Mouse (Mus musculus) hindbrain, embryonic 16.5 days (tissue): ENCODE results near the gene Olfr1427. TPM values are rescaled to one million over a fixed set of nuclear protein-coding genes. Genes with fewer than 3 reads are reported as not detected.
"Not testable (repeated sequence)": the region's sequence is repeated elsewhere in the genome, so short reads cannot be mapped to it uniquely, and the experiment has no call there.

Source experiments
- ATAC-seq: fragments of 200-750 bp; cut with Nextera tagmentation; 2 replicates; pipeline ENCODE4 v1.8.0; 2017; ENCODE audit warnings: moderate TSS enrichment, moderate library complexity
- H3K27ac ChIP-seq: fragments of 300-500 bp; sonication (generic); 2 replicates; pipeline ENCODE4 v1.5.1; 2014; ENCODE audit warnings: low read depth, mild to moderate bottlenecking, control low read depth, low read length, moderate library complexity
- H3K27me3 ChIP-seq: fragments of 300-500 bp; sonication (generic); replicated peaks from 2 replicates; pipeline ENCODE4 v1.6.1; 2014; ENCODE audit warnings: low read length; ENCODE audit not compliant: control insufficient read depth, insufficient read depth
- H3K36me3 ChIP-seq: fragments of 300-500 bp; sonication (generic); 2 replicates; pipeline ENCODE4 v1.6.1; 2014; ENCODE audit warnings: mild to moderate bottlenecking, low read length, moderate library complexity, mixed read lengths; ENCODE audit not compliant: control insufficient read depth, insufficient read depth
- H3K4me1 ChIP-seq: fragments of 300-500 bp; sonication (generic); 2 replicates; pipeline ENCODE4 v1.6.1; 2014; ENCODE audit warnings: low read depth, low read length; ENCODE audit not compliant: control insufficient read depth, insufficient read depth
- H3K4me2 ChIP-seq: fragments of 300-500 bp; sonication (generic); 2 replicates; pipeline ENCODE4 v1.6.1; 2014; ENCODE audit warnings: mild to moderate bottlenecking, low read length, control low read depth, moderate library complexity
- H3K4me3 ChIP-seq: fragments of 300-500 bp; sonication (generic); 2 replicates; pipeline ENCODE4 v1.5.1; 2014; ENCODE audit warnings: mild to moderate bottlenecking, low read length, control low read depth, moderate library complexity
- H3K9ac ChIP-seq: fragments of 300-500 bp; sonication (generic); 2 replicates; pipeline ENCODE4 v1.6.1; 2014; ENCODE audit warnings: low read depth, mild to moderate bottlenecking, control low read depth, low read length, moderate library complexity
- H3K9me3 ChIP-seq: fragments of 300-500 bp; sonication (generic); 2 replicates; pipeline ENCODE4 v1.6.1; 2014; ENCODE audit warnings: mild to moderate bottlenecking, low read length, moderate library complexity; ENCODE audit not compliant: control insufficient read depth
- WGBS: fragments of 180-500 bp; shearing (Covaris S2); extraction: QIAGEN DNeasy Blood & Tissue Kit; methylation state at CpG from one replicate; pipeline ENCODE4 v1.1.7; 2014; 5-methylcytosine and 5-hydroxymethylcytosine counted together
- polyA plus RNA-seq: library from polyadenylated mRNA; unstranded; fragments of >200 nt; fragmentation: Nextera tagmentation; extraction: Ambion mirVana; gene quantifications from 2 replicates; pipeline ENCODE4 v1.2.1, GENCODE M21; 2015

Olfr1427 gene
- polyA plus RNA-seq, 1 experiment from 2014 or later: not detected

- H3K4me1 ChIP-seq, H3K36me3 ChIP-seq, ATAC-seq, H3K4me3 ChIP-seq, H3K9me3 ChIP-seq, H3K4me2 ChIP-seq, H3K9ac ChIP-seq, H3K27me3 ChIP-seq, H3K27ac ChIP-seq: not testable (repeated sequence)
- 88% methylated on average over 4 of the region's 4 CpGs for WGBS
These were observed 25.5 kb downstream of the Olfr1427 start, which contains the start of gene Olfr1425 for GRCm38 (mm10) chr19:12077631-12078030. TSS of gene Olfr1425 (minus strand) at chr19:12077731.

GRCm38 (mm10) chr19:12069546-12069945 is 33.6 kb downstream of the Olfr1427 start:
- not testable (repeated sequence) for H3K4me3 ChIP-seq, H3K4me1 ChIP-seq, H3K27me3 ChIP-seq, H3K9me3 ChIP-seq, H3K9ac ChIP-seq, H3K36me3 ChIP-seq, H3K4me2 ChIP-seq, H3K27ac ChIP-seq, ATAC-seq
- 92% methylated on average over 1 of the region's 1 CpGs for WGBS

DNA sequence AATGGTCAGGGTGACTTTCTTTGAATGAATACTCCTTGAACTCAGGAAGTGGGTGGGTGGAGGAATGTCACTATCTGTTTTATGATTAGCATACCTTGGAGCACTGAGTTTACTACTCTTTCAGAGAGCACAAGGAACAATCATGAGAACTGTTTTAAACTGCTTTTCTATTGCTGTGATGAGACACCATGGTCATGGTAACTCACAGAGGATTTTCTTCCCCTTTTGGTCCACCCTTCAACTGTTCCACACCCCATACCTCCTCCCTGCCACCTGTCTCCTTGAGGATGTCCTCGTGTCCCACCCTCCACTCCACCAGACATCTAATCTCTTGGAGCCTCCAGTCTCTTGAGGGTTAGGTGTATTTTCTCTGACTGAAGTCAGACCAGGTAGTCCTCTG is 35.3 kb downstream of the Olfr1427 start:
- H3K4me2 ChIP-seq, H3K9me3 ChIP-seq, ATAC-seq, H3K9ac ChIP-seq, H3K27me3 ChIP-seq, H3K4me3 ChIP-seq, H3K27ac ChIP-seq, H3K4me1 ChIP-seq, H3K36me3 ChIP-seq: not testable (repeated sequence)
- WGBS: 91% methylated on average over 1 of the region's 1 CpGs

GRCm38 (mm10) chr19:12062582-12062981 is 40.6 kb downstream of the Olfr1427 start, which contains the start of gene Olfr1424:
TSS of gene Olfr1424 (minus strand) at chr19:12062682.
- not testable (repeated sequence) for ATAC-seq, H3K4me2 ChIP-seq, H3K4me3 ChIP-seq, H3K27ac ChIP-seq, H3K9ac ChIP-seq, H3K9me3 ChIP-seq, H3K27me3 ChIP-seq, H3K36me3 ChIP-seq, H3K4me1 ChIP-seq
- WGBS: 80% methylated on average over 1 of the region's 1 CpGs

Other genes with a start within 250 kb of the Olfr1427 start
- gene Olfr1418, start 242.3 kb downstream of the Olfr1427 start, polyA plus RNA-seq: not detected in 2 replicates
- gene Olfr1419, start 228.2 kb downstream of the Olfr1427 start, polyA plus RNA-seq: not detected in 2 replicates
- gene Olfr1420, start 216.8 kb downstream of the Olfr1427 start, polyA plus RNA-seq: not detected in 2 replicates
- 14.8 and 16.4 TPM in 2 replicates for gene Patl1, start 190.9 kb downstream of the Olfr1427 start, polyA plus RNA-seq
- gene Osbp, start 137.4 kb downstream of the Olfr1427 start, polyA plus RNA-seq: 3.0 and 3.2 TPM in 2 replicates
- gene Olfr1423, start 62.0 kb downstream of the Olfr1427 start, polyA plus RNA-seq: not detected in 2 replicates
- gene Olfr1424, start 40.7 kb downstream of the Olfr1427 start, polyA plus RNA-seq: not detected in 2 replicates
- not detected in 2 replicates for gene Olfr1425, start 25.6 kb downstream of the Olfr1427 start, polyA plus RNA-seq
- not detected in 2 replicates for gene Olfr1426, start 11.3 kb downstream of the Olfr1427 start, polyA plus RNA-seq
- gene Olfr1428, start 12.6 kb upstream of the Olfr1427 start, polyA plus RNA-seq: not detected in 2 replicates
- not detected in 2 replicates for gene Olfr76, start 19.9 kb upstream of the Olfr1427 start, polyA plus RNA-seq
- not detected in 2 replicates for gene Olfr1555-ps1, start 66.8 kb upstream of the Olfr1427 start, polyA plus RNA-seq
- gene Olfr1431, start 97.3 kb upstream of the Olfr1427 start, polyA plus RNA-seq: not detected in 2 replicates
- gene Olfr1432, start 129.3 kb upstream of the Olfr1427 start, polyA plus RNA-seq: not detected in 2 replicates
- not detected in 2 replicates for gene Olfr262, start 138.3 kb upstream of the Olfr1427 start, polyA plus RNA-seq
- not detected in 2 replicates for gene Olfr235, start 157.7 kb upstream of the Olfr1427 start, polyA plus RNA-seq
- gene Olfr1434, start 176.5 kb upstream of the Olfr1427 start, polyA plus RNA-seq: not detected in 2 replicates
- gene Olfr1436, start 195.8 kb upstream of the Olfr1427 start, polyA plus RNA-seq: not detected in 2 replicates
- not detected in 2 replicates for gene Olfr1437, start 221.8 kb upstream of the Olfr1427 start, polyA plus RNA-seq
- not detected in 2 replicates for gene Olfr1438-ps1, start 232.6 kb upstream of the Olfr1427 start, polyA plus RNA-seq